Mouse (Mus musculus): ENCODE results near the gene Slc37a2. TPM values are rescaled to one million over a fixed set of nuclear protein-coding genes. Genes with fewer than 3 reads are reported as not detected.

The Slc37a2 gene
- polyA plus RNA-seq, 1 experiment from 2014 or later = 1.9 TPM

DNA sequence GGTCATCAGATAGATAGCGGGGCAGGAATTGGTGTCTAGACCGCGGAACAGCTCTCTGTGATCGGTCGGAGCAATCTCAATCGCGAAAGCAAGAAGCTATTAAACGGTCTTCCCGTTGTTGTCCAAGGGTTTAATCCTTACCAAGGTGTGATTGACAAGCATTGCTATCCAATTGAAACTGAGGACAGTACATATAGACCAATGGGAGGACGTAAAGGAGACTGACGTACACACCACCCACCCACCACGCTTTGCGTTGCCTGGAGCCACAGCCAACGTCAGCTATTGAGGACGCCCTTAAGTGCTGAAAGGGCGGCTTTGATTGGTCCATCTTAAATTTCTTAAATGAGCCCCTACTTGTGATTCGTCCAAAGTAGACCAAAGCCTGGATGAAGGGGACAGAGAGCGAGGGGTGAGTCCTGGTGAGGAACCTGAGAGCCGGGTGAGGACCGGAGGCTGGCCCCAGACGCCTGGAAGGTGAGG, 47.6 kb downstream of the Slc37a2 start, which contains the start of gene Tmem218:
Gene Tmem218 (plus strand): TSS at position 295 of the 483 bp plus-strand sequence.
- H3K27ac ChIP-seq = peak within 1 kb of the TSS; percentile 87
- WGBS = under 1% methylated on average over 21 of the region's 21 CpGs

DNA sequence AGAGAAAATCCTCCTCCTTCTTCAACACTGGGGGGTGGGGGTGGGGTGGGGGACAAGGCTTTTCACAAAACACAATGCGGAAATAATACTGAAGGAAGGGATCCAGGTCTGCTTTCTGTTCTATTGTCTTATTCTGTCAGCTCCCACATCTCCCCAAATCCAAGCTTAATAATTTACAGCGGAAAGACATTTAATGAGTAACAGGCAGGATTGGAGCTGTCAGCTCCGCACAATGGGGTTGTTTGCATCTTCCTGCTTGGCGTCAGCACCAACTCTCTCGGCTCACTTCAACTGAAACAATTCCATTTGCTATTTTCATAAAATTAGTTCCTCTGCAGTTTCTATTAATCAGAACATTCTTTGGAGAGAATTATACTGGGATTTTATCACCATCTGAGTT, 51.7 kb downstream of the Slc37a2 start:
- no peak for ATAC-seq (replicated peaks; ENCODE audit: low FRiP score)
- Histone ChIP-seq H3K4me2 (no peak overlapping the region), H3K36me3 (no peaks in the 10 kb centered on the region), H3K4me3 (replicated peaks) (no peak overlapping the region), H3K27me3 (no peaks in the 10 kb centered on the region), H3K9me3 (replicated peaks) (no peaks in the 10 kb centered on the region), H3K9ac (no peak overlapping the region), H3K27ac (0 out of 2 replicates have a peak overlapping the region, but pooled peaks have one; percentile 5), H3K4me1 (peaks cover 17% of the 10 kb centered on the region)
- 52% methylated on average over 5 of the region's 5 CpGs for WGBS

More for the DNA sequence above, 47.6 kb downstream of the Slc37a2 start, which contains the start of gene Tmem218:
- H3K9me3 ChIP-seq (replicated peaks) = no peaks in the 10 kb centered on the region
- H3K4me2 ChIP-seq = peak within 1 kb of the TSS; percentile 77
- peaks cover 19% of the 10 kb centered on the region for H3K4me1 ChIP-seq
- peak; percentile 100 for ATAC-seq (replicated peaks; ENCODE audit: low FRiP score)
- H3K27me3 ChIP-seq = no peaks in the 10 kb centered on the region
- H3K4me3 ChIP-seq (replicated peaks) = peak within 1 kb of the TSS; percentile 69
- no peaks in the 10 kb centered on the region for H3K36me3 ChIP-seq
- H3K9ac ChIP-seq = peak within 1 kb of the TSS; percentile 71

DNA sequence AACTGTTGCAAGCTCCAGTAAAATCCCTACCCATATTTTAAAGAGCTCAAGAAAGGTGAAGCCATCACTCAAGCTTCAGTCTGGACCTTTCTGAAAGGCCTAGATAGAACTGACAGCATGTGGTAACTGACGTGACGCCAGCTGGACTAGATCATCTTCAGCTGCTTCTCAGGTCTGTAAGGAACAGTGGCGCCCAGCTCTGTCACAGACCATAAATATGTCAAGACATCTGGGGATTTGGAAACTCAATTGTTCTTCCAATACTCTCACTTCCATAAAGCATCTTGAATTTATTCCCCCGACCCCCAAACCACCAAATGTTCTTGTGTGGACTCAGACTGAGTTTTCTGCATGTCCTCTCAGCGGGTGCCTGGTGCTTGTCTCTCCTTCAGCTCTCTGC, 55.1 kb downstream of the Slc37a2 start:
- Histone ChIP-seq H3K4me1 (peaks cover 6% of the 10 kb centered on the region; the same call in 1 of the 2 replicates), H3K27me3 (no peaks in the 10 kb centered on the region), H3K9ac (no peak overlapping the region), H3K27ac (no peak overlapping the region), H3K4me2 (no peak overlapping the region), H3K36me3 (no peaks in the 10 kb centered on the region), H3K9me3 (replicated peaks) (no peaks in the 10 kb centered on the region), H3K4me3 (replicated peaks) (no peak overlapping the region)
- ATAC-seq (replicated peaks; ENCODE audit: low FRiP score) = no peak
- WGBS = 42% methylated on average over 5 of the region's 5 CpGs

DNA sequence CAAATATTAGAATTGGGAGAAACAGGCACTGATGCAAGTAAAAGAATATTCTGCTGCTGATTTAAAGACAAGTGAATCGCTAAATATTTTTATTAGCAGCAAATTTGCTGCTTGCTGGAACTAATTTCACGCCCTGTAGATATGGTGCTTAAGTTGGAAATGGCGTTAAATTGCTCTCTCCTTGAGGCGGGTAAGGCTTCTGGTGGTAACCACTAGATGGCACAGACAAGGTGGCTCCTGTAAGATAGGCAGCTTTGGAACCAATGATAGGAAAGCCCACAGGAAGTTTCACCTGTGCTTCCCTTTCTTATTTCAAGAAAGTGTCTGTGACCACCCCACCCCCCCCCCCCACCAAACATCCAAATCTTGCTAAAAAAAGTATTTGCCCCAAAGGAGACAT, 58.5 kb downstream of the Slc37a2 start:
- no peaks in the 10 kb centered on the region for H3K27me3 ChIP-seq
- WGBS = 78% methylated on average over 4 of the region's 4 CpGs

DNA sequence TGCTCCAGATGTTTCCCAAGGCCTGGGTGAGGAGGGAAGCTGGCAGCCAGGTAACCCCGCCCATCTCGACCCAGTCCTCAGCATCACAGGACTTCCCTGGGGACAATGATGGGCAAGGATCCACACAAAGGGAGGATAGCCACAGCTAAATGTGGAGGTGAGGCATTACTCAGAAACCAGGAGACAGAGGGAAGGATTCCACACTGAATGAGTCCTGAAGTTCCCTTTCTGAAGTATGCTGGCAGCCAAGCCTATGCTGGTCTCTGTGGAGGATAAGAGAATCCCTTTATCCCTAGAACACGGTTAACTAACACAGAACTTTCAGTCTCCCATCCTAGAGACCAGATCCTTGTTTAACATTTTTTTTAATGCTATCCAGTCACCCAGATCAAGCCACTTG, 67.5 kb downstream of the Slc37a2 start:
- no peak overlapping the region for H3K4me3 ChIP-seq (replicated peaks)
- ATAC-seq (replicated peaks; ENCODE audit: low FRiP score) = no peak
- H3K9ac ChIP-seq = no peak overlapping the region
- H3K4me1 ChIP-seq = no peaks in the 10 kb centered on the region
- H3K27ac ChIP-seq = no peak overlapping the region
- 90% methylated on average over 3 of the region's 3 CpGs for WGBS
- H3K4me2 ChIP-seq = no peak overlapping the region
- no peaks in the 10 kb centered on the region for H3K36me3 ChIP-seq
- H3K9me3 ChIP-seq (replicated peaks) = no peaks in the 10 kb centered on the region
- no peaks in the 10 kb centered on the region for H3K27me3 ChIP-seq

More for the DNA sequence above, 58.5 kb downstream of the Slc37a2 start:
- ATAC-seq (replicated peaks; ENCODE audit: low FRiP score) = no peak
- H3K36me3 ChIP-seq = no peaks in the 10 kb centered on the region
- H3K9me3 ChIP-seq (replicated peaks) = no peaks in the 10 kb centered on the region
- no peak overlapping the region for H3K4me3 ChIP-seq (replicated peaks)
- no peak overlapping the region for H3K9ac ChIP-seq
- no peaks in the 10 kb centered on the region for H3K4me1 ChIP-seq
- no peak overlapping the region for H3K4me2 ChIP-seq
- H3K27ac ChIP-seq = no peak overlapping the region

DNA sequence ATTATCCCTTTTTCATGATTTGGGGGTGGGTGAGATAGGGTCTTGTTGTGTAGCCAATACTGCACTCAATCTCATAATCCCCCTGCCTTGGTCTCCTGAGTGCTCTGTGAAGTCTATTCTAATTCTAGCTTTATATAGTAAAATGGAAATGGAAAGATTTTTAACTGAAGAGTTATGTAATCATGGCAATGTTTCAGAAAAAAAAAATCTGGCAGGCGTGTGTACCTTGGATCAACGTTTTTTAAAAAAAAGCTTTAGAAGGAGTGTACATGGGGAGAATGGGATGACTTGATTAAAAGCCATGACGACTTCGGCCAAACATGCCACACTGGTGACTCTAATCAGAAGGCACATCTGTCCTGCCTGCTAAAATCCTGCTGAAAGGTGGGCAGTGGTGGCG, 68.1 kb downstream of the Slc37a2 start:
- H3K4me3 ChIP-seq (replicated peaks) = no peak overlapping the region
- no peaks in the 10 kb centered on the region for H3K36me3 ChIP-seq
- 86% methylated on average over 5 of the region's 5 CpGs for WGBS
- H3K9ac ChIP-seq = no peak overlapping the region
- no peak overlapping the region for H3K4me2 ChIP-seq
- H3K27me3 ChIP-seq = no peaks in the 10 kb centered on the region
- H3K27ac ChIP-seq = no peak overlapping the region
- no peak for ATAC-seq (replicated peaks; ENCODE audit: low FRiP score)
- no peaks in the 10 kb centered on the region for H3K9me3 ChIP-seq (replicated peaks)
- no peaks in the 10 kb centered on the region for H3K4me1 ChIP-seq

DNA sequence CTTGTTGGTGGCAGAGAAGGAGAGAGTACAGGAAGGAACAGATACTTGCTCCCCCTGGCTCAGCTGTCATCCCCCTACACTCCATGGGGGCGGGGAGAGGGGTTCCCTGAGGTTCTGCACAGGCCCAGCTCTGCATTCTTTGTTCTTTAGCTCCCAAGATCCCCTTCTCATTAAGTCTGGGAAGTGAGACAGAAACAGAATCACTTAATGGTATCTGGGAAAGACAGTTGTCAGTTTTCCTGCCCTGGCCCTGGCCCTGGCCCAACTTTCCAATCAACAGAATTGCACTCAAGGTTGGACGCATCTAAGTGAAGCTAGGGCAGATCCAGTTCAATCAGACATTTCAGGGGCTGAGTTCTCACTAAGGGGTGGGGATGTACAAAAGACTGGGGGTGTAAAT, 72.4 kb downstream of the Slc37a2 start:
- Histone ChIP-seq H3K4me2 (no peak overlapping the region), H3K9me3 (replicated peaks) (no peaks in the 10 kb centered on the region), H3K4me1 (no peaks in the 10 kb centered on the region), H3K9ac (no peak overlapping the region), H3K4me3 (replicated peaks) (no peak overlapping the region), H3K27ac (no peak overlapping the region), H3K27me3 (no peaks in the 10 kb centered on the region), H3K36me3 (no peaks in the 10 kb centered on the region)
- no peak for ATAC-seq (replicated peaks; ENCODE audit: low FRiP score)
- 70% methylated on average over 2 of the region's 2 CpGs for whole genome bisulfite sequencing

DNA sequence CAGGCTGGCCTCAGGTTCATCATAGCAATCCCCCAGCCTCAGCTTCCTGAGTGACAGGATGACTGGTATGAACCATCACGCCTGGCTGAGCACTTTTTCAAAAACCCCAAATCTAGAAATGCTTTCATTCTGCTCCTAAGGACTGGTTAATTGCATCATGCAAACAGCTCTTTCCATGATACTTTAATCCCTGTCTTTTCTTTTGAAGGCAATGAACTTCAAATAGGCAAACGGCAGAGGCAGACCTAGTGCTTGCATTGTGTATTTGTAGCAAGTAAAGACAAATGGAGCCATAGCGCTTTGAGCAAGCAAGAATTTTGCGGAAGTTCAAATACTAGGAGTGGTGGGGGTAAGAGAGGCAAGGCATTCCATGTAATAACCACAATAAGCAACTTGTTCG, 73.9 kb downstream of the Slc37a2 start:
- no peak overlapping the region for H3K4me2 ChIP-seq
- H3K4me1 ChIP-seq = peaks cover 10% of the 10 kb centered on the region
- H3K27me3 ChIP-seq = no peaks in the 10 kb centered on the region
- no peaks in the 10 kb centered on the region for H3K36me3 ChIP-seq
- 81% methylated on average over 5 of the region's 5 CpGs for WGBS
- H3K9me3 ChIP-seq (replicated peaks) = no peaks in the 10 kb centered on the region
- ATAC-seq (replicated peaks; ENCODE audit: low FRiP score) = no peak
- H3K4me3 ChIP-seq (replicated peaks) = no peak overlapping the region
- H3K27ac ChIP-seq = no peak overlapping the region
- H3K9ac ChIP-seq = no peak overlapping the region

DNA sequence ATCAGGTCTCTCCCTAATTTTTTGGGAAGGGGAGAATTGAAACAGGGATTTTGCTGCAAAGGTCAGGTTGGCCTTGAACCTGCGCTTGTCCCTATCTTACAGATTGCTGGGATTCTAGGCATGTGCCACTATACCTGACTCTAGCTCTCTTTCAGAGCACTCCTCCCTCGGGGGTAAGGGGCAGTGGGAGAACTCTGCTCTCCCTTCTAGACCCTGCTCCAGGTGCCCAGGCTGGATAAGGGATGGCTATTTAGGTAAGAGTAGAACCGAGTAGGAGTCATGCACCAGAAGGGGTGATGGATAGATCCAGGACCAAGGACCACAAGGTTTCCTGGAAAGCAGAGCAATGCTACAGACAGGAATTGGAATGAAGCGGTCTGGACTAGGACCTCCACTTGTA, 75.9 kb downstream of the Slc37a2 start:
- Histone ChIP-seq H3K36me3 (no peaks in the 10 kb centered on the region), H3K4me1 (peaks cover 15% of the 10 kb centered on the region), H3K27me3 (peaks cover 3% of the 10 kb centered on the region; the same call in 1 of the 2 replicates), H3K9me3 (replicated peaks) (no peaks in the 10 kb centered on the region), H3K27ac (no peak overlapping the region), H3K4me3 (replicated peaks) (no peak overlapping the region), H3K4me2 (no peak overlapping the region), H3K9ac (no peak overlapping the region)
- ATAC-seq (replicated peaks; ENCODE audit: low FRiP score) = no peak
- WGBS = 84% methylated on average over 4 of the region's 4 CpGs

DNA sequence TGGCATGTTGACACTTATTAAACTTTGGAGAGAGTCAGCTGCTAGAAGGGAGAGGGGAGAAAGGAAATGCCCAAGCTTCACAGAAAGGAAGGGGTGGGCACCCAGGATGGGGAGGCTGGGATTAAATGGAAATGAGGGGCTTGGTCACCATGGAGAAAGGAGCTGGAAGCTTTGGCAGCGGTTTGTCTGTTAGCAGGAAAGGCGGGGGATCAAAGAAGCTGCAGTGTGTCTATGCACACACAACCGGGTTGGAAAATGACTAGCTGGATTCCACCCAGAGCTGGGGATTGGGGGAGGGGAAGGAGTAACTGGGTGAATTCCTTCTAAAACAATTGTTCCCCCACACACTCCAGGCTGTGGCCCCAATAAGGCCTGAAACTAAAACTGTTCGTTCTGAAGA, 76.6 kb downstream of the Slc37a2 start:
- Histone ChIP-seq H3K27ac (no peak overlapping the region), H3K36me3 (no peaks in the 10 kb centered on the region), H3K9ac (no peak overlapping the region), H3K9me3 (replicated peaks) (no peaks in the 10 kb centered on the region), H3K4me2 (no peak overlapping the region), H3K27me3 (peaks cover 10% of the 10 kb centered on the region; the same call in 1 of the 2 replicates), H3K4me3 (replicated peaks) (no peak overlapping the region), H3K4me1 (peaks cover 15% of the 10 kb centered on the region)
- ATAC-seq (replicated peaks; ENCODE audit: low FRiP score) = no peak
- 50% methylated on average over 4 of the region's 4 CpGs for WGBS

Other genes with a start within 250 kb of the Slc37a2 start
- gene Pknox2, start 108.3 kb downstream of the Slc37a2 start, polyA plus RNA-seq (2015; fragmentation: Nextera tagmentation; extraction: Ambion mirVana) = 9.6 and 11.2 TPM in 2 replicates
- gene Tmem218, start 47.5 kb downstream of the Slc37a2 start, polyA plus RNA-seq (2015; fragmentation: Nextera tagmentation; extraction: Ambion mirVana) = 11.4 and 11.7 TPM in 2 replicates
- 7.1 and 8.0 TPM in 2 replicates for gene Ccdc15, start 92.7 kb upstream of the Slc37a2 start, polyA plus RNA-seq (2015; fragmentation: Nextera tagmentation; extraction: Ambion mirVana)
- gene Hepacam, start 111.6 kb upstream of the Slc37a2 start, polyA plus RNA-seq (2015; fragmentation: Nextera tagmentation; extraction: Ambion mirVana) = not detected in 2 replicates
- 15.8 and 19.6 TPM in 2 replicates for gene Robo4, start 146.2 kb upstream of the Slc37a2 start, polyA plus RNA-seq (2015; fragmentation: Nextera tagmentation; extraction: Ambion mirVana)
- 0.18 and 0.53 TPM in 2 replicates for gene Robo3, start 177.5 kb upstream of the Slc37a2 start, polyA plus RNA-seq (2015; fragmentation: Nextera tagmentation; extraction: Ambion mirVana)
- 22.1 and 23.9 TPM in 2 replicates for gene Msantd2, start 233.6 kb upstream of the Slc37a2 start, polyA plus RNA-seq (2015; fragmentation: Nextera tagmentation; extraction: Ambion mirVana)

Data from kidney, embryonic 15.5 days (tissue).